Mouse (Mus musculus) cerebellum, adult 2 months (tissue): Measurements from ENCODE around the gene Plekha3.

Experiments used
- CTCF ChIP-seq: fragments of 200-500 bp; IDR thresholded peaks from 2 replicates; pipeline ENCODE4 v1.5.1; 2011; ENCODE audit warnings: low read depth, mild to moderate bottlenecking, control low read depth, low read length, moderate library complexity, borderline replicate concordance; ENCODE audit not compliant: insufficient read depth
- POLR2A ChIP-seq: fragments of 200-500 bp; IDR thresholded peaks from 2 replicates; pipeline ENCODE4 v1.6.1; 2011; ENCODE audit warnings: low read length, control low read depth, borderline replicate concordance; ENCODE audit not compliant: insufficient read depth

DNA sequence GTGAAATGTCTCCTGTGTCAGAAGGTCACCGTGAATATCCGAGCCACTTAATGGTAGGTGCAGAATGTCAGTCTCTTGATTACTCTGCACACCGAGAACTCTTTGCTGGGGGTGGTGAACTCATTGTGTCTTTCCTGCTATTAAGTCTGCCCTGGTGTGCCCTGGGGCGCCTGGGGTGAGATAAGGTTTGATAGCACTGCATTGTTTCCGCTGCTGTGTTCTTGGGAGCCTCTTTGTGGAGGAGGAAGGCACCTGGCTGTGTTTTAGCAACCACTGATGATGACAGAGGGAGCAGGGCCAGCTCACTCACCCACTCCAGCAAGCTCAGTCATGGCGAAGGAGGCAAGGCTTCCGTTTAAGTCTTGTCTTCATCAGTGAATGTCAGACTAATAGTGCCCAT, 13.1 kb downstream of the Plekha3 start:
- TF ChIP-seq CTCF, result no peak
- no peak for TF ChIP-seq POLR2A
